Mouse (Mus musculus) liver, embryonic 11.5 days (tissue): ENCODE results near the gene Olfr180. TPM values are rescaled to one million over a fixed set of nuclear protein-coding genes. Genes with fewer than 3 reads are reported as not detected.

Experiments
- ATAC-seq: fragments of 200-750 bp; cut with Nextera tagmentation; replicated peaks from 2 replicates; pipeline ENCODE4 v1.8.0; 2017; ENCODE audit warnings: moderate number of reproducible peaks, mild to moderate bottlenecking, moderate TSS enrichment, moderate library complexity; ENCODE audit not compliant: low FRiP score
- DNase-seq: peaks from one replicate; pipeline ENCODE4 v3.0.0-alpha.2; 2017; ENCODE audit warnings: low spot score
- H3K27ac ChIP-seq: fragments of 300-500 bp; sonication (generic); 2 replicates; pipeline ENCODE4 v1.5.1; 2014; ENCODE audit warnings: mild to moderate bottlenecking, low read depth, low read length, control low read depth
- H3K27me3 ChIP-seq: fragments of 300-500 bp; sonication (generic); replicated peaks from 2 replicates; pipeline ENCODE4 v1.6.1; 2014; ENCODE audit warnings: low read length, mixed read lengths; ENCODE audit not compliant: control insufficient read depth, insufficient read depth
- H3K36me3 ChIP-seq: fragments of 300-500 bp; sonication (generic); 2 replicates; pipeline ENCODE4 v1.6.1; 2014; ENCODE audit warnings: mild to moderate bottlenecking, low read length, moderate library complexity, mixed read lengths; ENCODE audit not compliant: control insufficient read depth, insufficient read depth
- H3K4me1 ChIP-seq: fragments of 300-500 bp; sonication (generic); replicated peaks from 2 replicates; pipeline ENCODE4 v1.6.1; 2014; ENCODE audit warnings: low read length, mixed read lengths; ENCODE audit not compliant: control insufficient read depth, insufficient read depth
- H3K4me2 ChIP-seq: fragments of 300-500 bp; sonication (generic); 2 replicates; pipeline ENCODE4 v1.6.1; 2014; ENCODE audit warnings: mild to moderate bottlenecking, control low read depth, moderate library complexity
- H3K4me3 ChIP-seq: fragments of 300-500 bp; sonication (generic); 2 replicates; pipeline ENCODE4 v1.5.1; 2014; ENCODE audit warnings: low read depth, low read length, control low read depth
- H3K9ac ChIP-seq: fragments of 300-500 bp; sonication (generic); 2 replicates; pipeline ENCODE4 v1.6.1; 2014; ENCODE audit warnings: low read depth, low read length, control low read depth
- H3K9me3 ChIP-seq: fragments of 300-500 bp; sonication (generic); 2 replicates; pipeline ENCODE4 v1.6.1; 2016; ENCODE audit warnings: low read length, inconsistent platforms, mixed read lengths; ENCODE audit not compliant: control insufficient read depth
- WGBS: fragments of 180-500 bp; shearing (Covaris S2); extraction: QIAGEN DNeasy Blood & Tissue Kit; methylation state at CpG from one replicate; pipeline ENCODE4 v1.1.7; 2014; 5-methylcytosine and 5-hydroxymethylcytosine counted together
- polyA plus RNA-seq: library from polyadenylated mRNA; unstranded; fragments of >200 nt; fragmentation: Nextera tagmentation; extraction: Ambion mirVana; gene quantifications from 2 replicates; pipeline ENCODE4 v1.2.1, GENCODE M21; 2014

Olfr180 gene
- polyA plus RNA-seq: not detected in 2 replicates

- ATAC-seq: no peak
- Histone ChIP-seq H3K4me3 (no peak within 1 kb of the TSS), H3K27ac (no peak within 1 kb of the TSS), H3K4me1 (no peaks in the 10 kb centered on the region), H3K4me2 (no peak within 1 kb of the TSS), H3K27me3 (no peaks in the 10 kb centered on the region), H3K9me3 (no peaks in the 10 kb centered on the region), H3K9ac (no peak within 1 kb of the TSS), H3K36me3 (no peaks in the 10 kb centered on the region)
- no peak for DNase-seq
- 77% methylated on average over 4 of the region's 4 CpGs for WGBS
Observed at GRCm38 (mm10) chr16:58929292-58929691, at the start of gene Olfr180. Olfr180 (minus strand) TSS chr16:58929392.

GRCm38 (mm10) chr16:58928655-58929054, 537 bp downstream of the Olfr180 start, which contains the start of gene Olfr181:
Olfr181 (minus strand) TSS chr16:58928755.
- Histone ChIP-seq H3K9ac (no peak within 1 kb of the TSS), H3K4me1 (no peaks in the 10 kb centered on the region), H3K27ac (no peak within 1 kb of the TSS), H3K36me3 (no peaks in the 10 kb centered on the region), H3K27me3 (no peaks in the 10 kb centered on the region), H3K9me3 (no peaks in the 10 kb centered on the region), H3K4me2 (no peak within 1 kb of the TSS), H3K4me3 (no peak within 1 kb of the TSS)
- no peak for DNase-seq
- ATAC-seq: no peak
- 47% methylated on average over 1 of the region's 1 CpGs for WGBS

GRCm38 (mm10) chr16:58891963-58892362, 37.2 kb downstream of the Olfr180 start, which contains the start of gene Olfr178:
Olfr178 (minus strand) TSS chr16:58892063.
- Histone ChIP-seq H3K36me3 (no peaks in the 10 kb centered on the region), H3K27me3 (no peaks in the 10 kb centered on the region), H3K4me1 (no peaks in the 10 kb centered on the region), H3K27ac (no peak within 1 kb of the TSS), H3K9ac (no peak within 1 kb of the TSS), H3K4me3 (no peak within 1 kb of the TSS), H3K9me3 (no peaks in the 10 kb centered on the region), H3K4me2 (no peak within 1 kb of the TSS)
- DNase-seq: no peak
- WGBS: 77% methylated on average over 3 of the region's 3 CpGs
- no peak for ATAC-seq

- Histone ChIP-seq H3K4me3 (no peak overlapping the region), H3K4me2 (no peak overlapping the region), H3K9me3 (no peaks in the 10 kb centered on the region), H3K4me1 (no peaks in the 10 kb centered on the region), H3K27me3 (no peaks in the 10 kb centered on the region), H3K36me3 (no peaks in the 10 kb centered on the region), H3K27ac (no peak overlapping the region), H3K9ac (no peak overlapping the region)
- DNase-seq (no peak), ATAC-seq (no peak)
- WGBS: 82% methylated on average over 2 of the region's 2 CpGs
Observed at GRCm38 (mm10) chr16:58884416-58884815, 44.8 kb downstream of the Olfr180 start.

- H3K4me1 ChIP-seq: no peaks in the 10 kb centered on the region
- H3K9me3 ChIP-seq: no peaks in the 10 kb centered on the region
- ATAC-seq (no peak), DNase-seq (no peak)
- no peak within 1 kb of the TSS for H3K4me2 ChIP-seq
- no peaks in the 10 kb centered on the region for H3K36me3 ChIP-seq
- 43% methylated on average over 1 of the region's 1 CpGs for WGBS
- no peaks in the 10 kb centered on the region for H3K27me3 ChIP-seq
- no peak within 1 kb of the TSS for H3K27ac ChIP-seq
- no peak within 1 kb of the TSS for H3K9ac ChIP-seq
- H3K4me3 ChIP-seq: no peak within 1 kb of the TSS
Observed at GRCm38 (mm10) chr16:58874668-58875067, 54.5 kb downstream of the Olfr180 start, which contains the start of gene Olfr177. Olfr177 (minus strand) TSS chr16:58874768.

Other genes with a start within 250 kb of the Olfr180 start
- gene Gpr15, start 210.3 kb downstream of the Olfr180 start, polyA plus RNA-seq: not detected in 2 replicates
- 65.3 and 73.3 TPM in 2 replicates for gene Cldnd1, start 201.5 kb downstream of the Olfr180 start, polyA plus RNA-seq
- not detected in 2 replicates for gene Olfr172, start 166.2 kb downstream of the Olfr180 start, polyA plus RNA-seq
- gene Olfr173, start 129.1 kb downstream of the Olfr180 start, polyA plus RNA-seq: not detected in 2 replicates
- gene Olfr175-ps1, start 102.6 kb downstream of the Olfr180 start, polyA plus RNA-seq: not detected in 2 replicates
- gene Olfr177, start 54.6 kb downstream of the Olfr180 start, polyA plus RNA-seq: not detected in 2 replicates
- not detected in 2 replicates for gene Olfr178, start 37.3 kb downstream of the Olfr180 start, polyA plus RNA-seq
- gene Olfr181, start 637 bp downstream of the Olfr180 start, polyA plus RNA-seq: not detected in 2 replicates
- gene Olfr183, start 66.0 kb upstream of the Olfr180 start, polyA plus RNA-seq: not detected in 2 replicates
- gene Olfr186, start 100.9 kb upstream of the Olfr180 start, polyA plus RNA-seq: not detected in 2 replicates
- not detected in 2 replicates for gene Olfr187, start 110.4 kb upstream of the Olfr180 start, polyA plus RNA-seq
- not detected in 2 replicates for gene Olfr190, start 148.6 kb upstream of the Olfr180 start, polyA plus RNA-seq
- not detected in 2 replicates for gene Olfr191, start 160.4 kb upstream of the Olfr180 start, polyA plus RNA-seq
- gene Olfr193, start 182.5 kb upstream of the Olfr180 start, polyA plus RNA-seq: not detected in 2 replicates
- gene Olfr194, start 191.7 kb upstream of the Olfr180 start, polyA plus RNA-seq: not detected in 2 replicates
- not detected in 2 replicates for gene Olfr195, start 217.7 kb upstream of the Olfr180 start, polyA plus RNA-seq
- not detected in 2 replicates for gene Olfr196, start 241.1 kb upstream of the Olfr180 start, polyA plus RNA-seq